Mouse (Mus musculus): ENCODE data around the gene Dnttip2. TPM values are rescaled to one million over a fixed set of nuclear protein-coding genes. Genes with fewer than 3 reads are reported as not detected.
"Not testable (repeated sequence)": the region's sequence is repeated elsewhere in the genome, so short reads cannot be mapped to it uniquely, and the experiment has no call there.

The Dnttip2 gene
- total RNA-seq, 2 experiments from 2014 or later: 22.0 to 23.4 TPM

GRCm38 (mm10) chr3:122289344-122289743 lies 15.2 kb downstream of the Dnttip2 start:
- not testable (repeated sequence) for DNase-seq

- DNase-seq: no peak
These were observed 16.5 kb downstream of the Dnttip2 start for GRCm38 (mm10) chr3:122290696-122291095.

GRCm38 (mm10) chr3:122291828-122292227 lies 17.6 kb downstream of the Dnttip2 start:
- no peak for DNase-seq

GRCm38 (mm10) chr3:122292300-122293222 lies 18.4 kb downstream of the Dnttip2 start:
- DNase-seq: peak; percentile 96

GRCm38 (mm10) chr3:122293223-122293953 lies 19.2 kb downstream of the Dnttip2 start:
- DNase-seq: peak; percentile 86

- DNase-seq: peak; percentile 92
These were observed 20.0 kb downstream of the Dnttip2 start, which contains the start of gene Bcar3 for GRCm38 (mm10) chr3:122293954-122294850. Gene Bcar3 (plus strand): TSS chr3:122294136.

- DNase-seq: peak; percentile 41
These were observed 21.3 kb downstream of the Dnttip2 start for GRCm38 (mm10) chr3:122295511-122295910.

GRCm38 (mm10) chr3:122296979-122297378 lies 22.8 kb downstream of the Dnttip2 start:
- peak; percentile 29 for DNase-seq

- no peak for DNase-seq
These were observed 27.1 kb downstream of the Dnttip2 start for GRCm38 (mm10) chr3:122300983-122301919.

- no peak for DNase-seq
These were observed 30.4 kb downstream of the Dnttip2 start for GRCm38 (mm10) chr3:122304560-122304959.

GRCm38 (mm10) chr3:122307894-122308671 lies 33.9 kb downstream of the Dnttip2 start:
- DNase-seq: no peak

GRCm38 (mm10) chr3:122308981-122309380 lies 34.8 kb downstream of the Dnttip2 start:
- no peak for DNase-seq

- DNase-seq: peak; percentile 92
These were observed 37.9 kb downstream of the Dnttip2 start for GRCm38 (mm10) chr3:122312078-122312477.

GRCm38 (mm10) chr3:122312936-122313629 lies 38.9 kb downstream of the Dnttip2 start:
- no peak for DNase-seq

GRCm38 (mm10) chr3:122313936-122314335 lies 39.7 kb downstream of the Dnttip2 start:
- DNase-seq: no peak

GRCm38 (mm10) chr3:122316621-122317020 lies 42.4 kb downstream of the Dnttip2 start:
- no peak for DNase-seq

- DNase-seq: peak; percentile 39
These were observed 43.2 kb downstream of the Dnttip2 start for GRCm38 (mm10) chr3:122317339-122317738.

- no peak for DNase-seq
These were observed 48.0 kb downstream of the Dnttip2 start for GRCm38 (mm10) chr3:122322226-122322625.

GRCm38 (mm10) chr3:122323841-122324240 lies 49.7 kb downstream of the Dnttip2 start:
- no peak for DNase-seq

All from gastrocnemius, postnatal 10 days (tissue).